Mouse (Mus musculus): Measurements from ENCODE around the gene Olfr1062. TPM values are rescaled to one million over a fixed set of nuclear protein-coding genes. Genes with fewer than 3 reads are reported as not detected.

The Olfr1062 gene
- total RNA-seq (2023): not detected

DNA sequence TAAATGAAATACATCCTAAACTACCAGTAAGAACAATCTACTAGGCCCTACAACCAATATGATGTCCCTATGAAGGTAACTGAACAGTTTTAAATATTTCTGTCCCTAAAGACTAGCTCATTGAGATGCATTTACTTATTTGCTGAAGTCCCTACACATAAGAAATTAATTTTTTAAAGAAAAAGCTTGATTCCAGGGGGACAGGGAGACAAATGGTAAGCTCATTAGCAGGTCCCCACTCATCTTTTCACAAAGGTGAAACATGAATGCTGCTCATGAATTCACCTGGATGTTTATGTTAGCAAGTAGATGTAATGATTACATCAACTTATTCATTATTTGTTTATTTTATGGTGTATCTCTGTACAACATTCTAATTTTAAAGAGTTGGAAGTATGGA lies at the start of gene Olfr1062:
Gene Olfr1062, minus strand, starts transcription at position 101 of the 400 bp plus-strand sequence.

DNA sequence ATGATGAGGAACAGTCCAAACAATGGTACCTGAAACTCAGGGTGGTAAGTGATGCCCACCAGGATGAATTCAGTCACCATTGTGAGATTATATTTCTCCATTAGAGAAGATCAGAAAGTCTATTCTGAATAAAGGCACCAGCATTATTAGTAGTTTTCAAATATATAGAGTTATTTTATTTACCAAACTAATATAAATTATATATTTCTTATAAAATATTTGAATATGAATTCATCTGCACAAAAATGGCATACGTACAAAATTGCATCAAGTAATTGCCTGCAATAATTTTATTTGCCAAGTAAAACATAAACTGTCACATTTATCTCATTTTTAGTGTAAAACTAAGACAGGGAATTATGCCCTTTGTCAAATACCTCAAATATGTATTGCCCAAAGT lies 29.6 kb upstream of the Olfr1062 start, which contains the start of gene Olfr1066:
Gene Olfr1066, minus strand, starts transcription at position 101 of the 400 bp plus-strand sequence.

GRCm38 (mm10) chr2:86450491-86450890 lies 23.9 kb upstream of the Olfr1062 start, which contains the start of gene Olfr1065:
TSS of gene Olfr1065 (minus strand) at chr2:86450591.

DNA sequence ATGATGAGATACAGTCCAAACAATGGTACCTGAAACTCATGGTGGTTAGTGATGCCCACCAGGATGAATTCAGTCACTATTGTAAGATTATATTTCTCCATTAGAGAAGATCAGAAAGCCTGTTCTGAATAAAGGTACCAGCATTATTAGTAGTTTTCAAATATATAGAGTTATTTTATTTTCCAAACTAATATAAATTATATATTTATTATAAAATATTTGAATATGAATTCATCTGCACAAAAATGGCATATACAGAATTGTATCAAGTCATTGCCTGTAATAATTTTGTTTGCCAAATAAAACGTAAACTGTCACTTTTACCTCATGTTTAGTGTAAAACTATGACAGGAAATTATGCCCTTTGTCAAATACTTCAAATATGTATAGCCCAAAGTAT lies 12.6 kb downstream of the Olfr1062 start, which contains the start of gene Olfr1061:
Gene Olfr1061, minus strand, starts transcription at position 101 of the 400 bp plus-strand sequence.

DNA sequence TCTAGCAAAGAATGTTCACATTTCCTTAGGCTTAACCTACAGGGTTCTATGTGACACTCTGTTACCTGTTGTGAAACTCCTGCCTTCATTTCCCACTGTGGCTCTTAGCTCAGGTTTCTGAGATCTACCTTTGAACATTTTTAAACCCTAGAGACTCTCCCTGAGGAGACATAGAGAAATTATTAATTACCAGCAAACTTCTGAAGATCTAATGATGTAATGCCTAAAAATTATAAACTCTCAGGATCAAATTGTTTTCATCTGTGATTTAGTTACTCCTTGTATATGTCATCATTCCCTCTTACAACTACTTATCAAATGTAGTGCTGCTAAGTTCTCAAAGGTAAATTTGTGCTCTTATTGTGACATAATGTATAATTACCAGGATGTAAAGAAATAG lies 38.1 kb downstream of the Olfr1062 start, which contains the start of gene Olfr1058:
Gene Olfr1058, minus strand, starts transcription at position 101 of the 400 bp plus-strand sequence.

GRCm38 (mm10) chr2:86378293-86378692 lies 48.3 kb downstream of the Olfr1062 start, which contains the start of gene Olfr1057:
TSS of gene Olfr1057 (minus strand) at chr2:86378393.

Other genes starting within 250 kb of the Olfr1062 start
- gene Olfr1044, start 248.9 kb downstream of the Olfr1062 start, total RNA-seq (2023): not detected
- not detected for gene Olfr52, start 241.1 kb downstream of the Olfr1062 start, total RNA-seq (2023)
- not detected for gene Olfr1045, start 223.7 kb downstream of the Olfr1062 start, total RNA-seq (2023)
- gene Olfr1046, start 207.4 kb downstream of the Olfr1062 start, total RNA-seq (2023): not detected
- gene Olfr1047, start 195.3 kb downstream of the Olfr1062 start, total RNA-seq (2023): not detected
- not detected for gene Olfr1048, start 186.5 kb downstream of the Olfr1062 start, total RNA-seq (2023)
- gene Olfr1049, start 168.4 kb downstream of the Olfr1062 start, total RNA-seq (2023): not detected
- gene Olfr1051, start 147.7 kb downstream of the Olfr1062 start, total RNA-seq (2023): not detected
- not detected for gene Olfr1052, start 134.3 kb downstream of the Olfr1062 start, total RNA-seq (2023)
- gene Olfr1053, start 111.5 kb downstream of the Olfr1062 start, total RNA-seq (2023): not detected
- gene Olfr1054, start 91.3 kb downstream of the Olfr1062 start, total RNA-seq (2023): not detected
- not detected for gene Olfr1055, start 76.5 kb downstream of the Olfr1062 start, total RNA-seq (2023)
- not detected for gene Olfr1056, start 64.3 kb downstream of the Olfr1062 start, total RNA-seq (2023)
- not detected for gene Olfr1057, start 48.4 kb downstream of the Olfr1062 start, total RNA-seq (2023)
- gene Olfr1058, start 38.2 kb downstream of the Olfr1062 start, total RNA-seq (2023): not detected
- not detected for gene Olfr1061, start 12.7 kb downstream of the Olfr1062 start, total RNA-seq (2023)
- not detected for gene Olfr1065, start 23.8 kb upstream of the Olfr1062 start, total RNA-seq (2023)
- not detected for gene Olfr1066, start 29.5 kb upstream of the Olfr1062 start, total RNA-seq (2023)
- not detected for gene Olfr228, start 60.6 kb upstream of the Olfr1062 start, total RNA-seq (2023)
- not detected for gene Olfr1076, start 81.7 kb upstream of the Olfr1062 start, total RNA-seq (2023)
- not detected for gene Olfr1079, start 115.7 kb upstream of the Olfr1062 start, total RNA-seq (2023)
- gene Olfr1080, start 131.5 kb upstream of the Olfr1062 start, total RNA-seq (2023): not detected
- not detected for gene Olfr1082, start 172.2 kb upstream of the Olfr1062 start, total RNA-seq (2023)
- gene Olfr1084, start 213.0 kb upstream of the Olfr1062 start, total RNA-seq (2023): not detected
- gene Olfr1085, start 235.3 kb upstream of the Olfr1062 start, total RNA-seq (2023): not detected